Comparison of ENCODE assay signal across 16 mouse cellular contexts in genomic region chr5:146840422-146840821, GRCm38 (mm10). TPM values are rescaled to one million over a fixed set of nuclear protein-coding genes. Genes with fewer than 3 reads are reported as not detected.
"Had no signal": no experiment of that assay in that cellular context is flagged by ENCODE, and none has a peak within 500 bp of the region (broad histone marks: within the 10 kb centered on the region; RNA-seq: fewer than 3 reads in every experiment).

No protein-coding gene starts in this region.

- DNase-seq: retina, postnatal 1 day; right cerebral cortex, adult 18-20 months; right cerebral cortex, postnatal 14 days; right cerebral cortex, postnatal 25 days; right cerebral cortex, postnatal 4 days; spleen, adult 18-20 months; thymus, adult 2 months; thymus, postnatal 14 days; thymus, postnatal 25 days; thymus, postnatal 36 days; thymus, postnatal 4 days had no signal

- H3K4me3 ChIP-seq: neural tube, embryonic 13.5 days; neural tube, embryonic 15.5 days; stomach, embryonic 15.5 days had no signal

- H3K9me3 ChIP-seq: neural tube, embryonic 13.5 days; neural tube, embryonic 15.5 days; stomach, embryonic 15.5 days had no signal

- H3K27me3 ChIP-seq: neural tube, embryonic 13.5 days; neural tube, embryonic 15.5 days; stomach, embryonic 15.5 days had no signal

- H3K9ac ChIP-seq: neural tube, embryonic 13.5 days; neural tube, embryonic 15.5 days; stomach, embryonic 15.5 days had no signal

- H3K27ac ChIP-seq: neural tube, embryonic 13.5 days; neural tube, embryonic 15.5 days; stomach, embryonic 15.5 days; stomach, postnatal 0 days had no signal

RNA-seq across cellular contexts. Expression of gene Rasl11a, which starts 4.4 kb away (rescaled TPM):
- total RNA-seq: neutrophil, adult 5-6 weeks had no signal
